Mouse (Mus musculus): ENCODE measurements around the gene Naa40.

Gene Naa40

DNA sequence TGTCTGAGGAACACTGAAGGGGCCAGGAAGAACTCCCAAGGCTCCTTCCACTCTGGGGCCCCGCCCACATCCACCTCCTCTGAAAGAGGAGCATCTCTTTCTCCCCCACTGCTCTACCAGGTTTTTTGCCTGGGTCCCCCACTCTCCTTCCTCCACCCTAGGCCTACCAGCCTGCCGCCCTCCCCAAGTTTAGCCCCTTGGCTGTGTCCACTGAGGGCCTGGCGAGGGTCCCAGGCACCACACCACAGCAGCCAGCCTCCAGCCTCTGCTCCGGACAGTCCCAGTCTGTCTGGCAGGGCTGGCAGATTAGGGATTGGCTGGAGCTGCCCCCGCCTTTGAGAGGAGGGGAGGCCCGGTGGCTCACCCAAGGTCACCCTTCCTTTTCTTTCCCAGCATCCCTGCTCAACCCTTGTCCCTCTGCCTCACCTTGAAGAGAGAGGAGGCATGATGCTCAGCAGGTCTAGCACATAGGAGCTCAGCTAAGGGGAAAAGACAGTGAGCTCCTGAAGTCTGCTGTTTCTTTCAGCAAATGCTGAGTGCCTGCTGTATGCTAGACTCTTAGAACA is 23.9 kb upstream of the Naa40 start:
- peak; percentile 19 for DNase-seq

DNA sequence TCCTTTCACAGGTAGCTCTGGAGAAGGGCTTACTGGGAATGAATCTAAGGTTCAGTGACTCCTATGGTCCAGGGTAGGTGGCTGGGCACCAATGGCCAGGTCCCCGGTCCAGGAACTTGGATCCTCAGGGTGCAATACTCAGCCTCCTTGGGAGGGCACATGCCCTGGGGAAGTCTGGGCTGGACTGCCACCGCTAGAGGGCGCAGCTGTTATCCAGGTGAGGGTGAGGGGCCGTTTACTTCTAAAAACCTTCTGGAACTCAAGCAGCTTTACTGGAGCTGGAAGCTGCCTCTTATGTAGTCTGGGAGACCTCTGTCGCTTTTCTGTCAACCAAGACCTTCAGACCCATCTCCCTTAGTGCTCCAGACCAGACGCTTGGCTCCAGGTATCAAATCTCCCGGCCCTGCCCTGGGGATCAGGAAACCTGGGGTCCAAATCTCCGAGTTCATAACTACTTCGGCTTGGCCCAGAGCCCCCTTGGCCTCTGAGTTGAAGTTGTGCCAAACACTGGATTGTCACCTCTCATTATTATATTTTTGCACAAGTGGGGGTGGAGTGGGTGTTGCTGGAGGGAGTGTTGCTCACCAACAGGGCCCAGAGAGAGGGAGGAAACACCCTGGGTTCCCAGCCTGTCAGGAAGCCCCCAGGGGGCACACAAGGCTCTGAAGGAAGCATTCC is 23.2 kb upstream of the Naa40 start:
- peak; percentile 56 for DNase-seq

DNA sequence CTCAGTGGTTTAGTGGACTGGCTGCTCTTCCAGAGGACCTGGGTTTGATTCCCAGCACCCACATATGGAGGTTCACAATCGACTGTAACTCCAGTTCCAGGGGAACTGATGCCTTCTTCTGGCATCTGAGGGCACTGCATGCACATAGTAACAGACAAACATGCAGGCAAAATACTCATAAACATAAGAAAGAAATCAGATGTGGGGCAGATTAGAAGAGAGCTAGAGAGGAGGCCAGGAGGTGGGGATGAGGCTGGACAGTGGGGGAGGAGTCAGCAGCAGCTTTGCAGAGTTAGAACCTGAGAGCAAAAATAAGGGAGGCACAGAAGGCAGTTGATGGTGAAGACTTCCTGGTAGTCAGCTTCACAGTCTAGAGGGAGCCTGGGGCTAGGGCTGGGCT is 21.6 kb upstream of the Naa40 start:
- DNase-seq = no peak

DNA sequence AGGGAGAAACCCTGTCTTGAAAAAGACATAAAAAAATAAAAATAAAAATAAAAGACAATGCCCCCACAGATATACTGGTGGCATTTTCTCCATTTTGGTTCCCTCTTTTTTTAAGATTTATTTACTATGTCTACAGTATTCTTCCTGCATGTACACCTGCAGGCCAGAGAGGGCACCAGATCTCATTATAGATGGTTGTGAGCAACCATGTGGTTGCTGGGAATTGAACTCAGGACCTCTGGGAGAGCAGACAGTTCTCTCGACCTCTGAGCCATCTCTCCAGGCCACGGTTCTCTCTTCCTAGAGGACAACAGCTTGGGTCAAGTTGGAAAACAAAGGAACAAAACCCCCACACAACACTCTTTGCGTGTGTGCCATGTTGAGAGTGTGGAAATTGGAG is 21.0 kb upstream of the Naa40 start:
- DNase-seq = no peak

DNA sequence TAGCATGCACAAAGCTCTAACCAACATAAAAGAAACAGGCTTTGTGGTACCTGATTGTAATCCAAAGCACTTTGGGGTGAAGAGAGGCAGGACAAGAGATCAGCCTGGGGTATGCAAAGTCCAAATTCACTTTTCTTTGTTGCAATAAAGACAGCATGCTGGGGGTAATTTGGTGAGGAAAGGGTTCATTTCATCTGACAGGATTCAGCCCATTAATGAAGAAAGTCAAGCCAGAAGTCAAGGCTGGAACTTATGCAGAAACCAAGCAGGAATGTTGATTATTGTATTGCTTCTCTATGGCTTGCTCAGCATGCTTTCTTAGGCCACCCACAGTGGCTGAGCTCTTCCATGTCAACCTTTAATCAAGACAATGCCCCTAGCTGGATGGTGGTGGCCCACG is 20.5 kb upstream of the Naa40 start:
- no peak for DNase-seq

DNA sequence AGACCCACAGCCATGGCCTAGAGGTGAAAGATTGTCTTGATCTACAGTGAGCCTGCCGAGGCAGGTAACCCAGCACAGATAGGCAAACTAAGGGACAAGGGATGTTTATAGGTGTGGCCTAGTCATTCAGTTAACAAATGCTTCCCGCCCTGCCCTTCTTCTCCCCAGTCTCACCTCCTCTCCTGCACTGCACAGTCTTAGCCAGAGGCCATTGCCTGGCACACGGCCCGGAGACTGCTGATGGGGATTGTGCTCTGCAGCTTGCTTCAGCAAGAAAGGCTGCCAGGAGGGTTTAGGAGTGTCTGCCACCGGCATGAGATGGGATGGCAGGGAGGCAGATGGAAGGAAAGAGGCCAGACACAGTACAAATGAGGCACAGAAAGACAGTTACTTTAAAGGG is 16.9 kb upstream of the Naa40 start:
- no peak for DNase-seq

DNA sequence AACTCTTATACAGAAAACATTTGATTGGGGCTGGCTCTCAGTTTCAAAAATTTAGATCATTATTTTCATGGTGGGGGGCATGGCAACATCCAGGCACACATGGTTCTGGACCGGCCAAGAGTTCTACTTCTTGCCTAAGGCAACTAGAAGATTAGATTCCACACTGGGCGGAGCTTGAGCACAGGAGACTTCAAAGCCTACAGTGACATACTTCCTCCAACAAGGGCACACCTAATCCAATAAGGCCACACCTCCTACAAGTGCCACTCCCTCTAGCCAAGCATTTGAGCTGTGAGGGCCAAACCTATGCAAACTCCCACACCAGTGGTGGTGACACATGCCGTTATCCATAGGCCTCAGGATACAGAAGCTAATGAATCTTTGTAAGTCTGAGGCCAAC is 5.0 kb upstream of the Naa40 start:
- no peak for DNase-seq

DNA sequence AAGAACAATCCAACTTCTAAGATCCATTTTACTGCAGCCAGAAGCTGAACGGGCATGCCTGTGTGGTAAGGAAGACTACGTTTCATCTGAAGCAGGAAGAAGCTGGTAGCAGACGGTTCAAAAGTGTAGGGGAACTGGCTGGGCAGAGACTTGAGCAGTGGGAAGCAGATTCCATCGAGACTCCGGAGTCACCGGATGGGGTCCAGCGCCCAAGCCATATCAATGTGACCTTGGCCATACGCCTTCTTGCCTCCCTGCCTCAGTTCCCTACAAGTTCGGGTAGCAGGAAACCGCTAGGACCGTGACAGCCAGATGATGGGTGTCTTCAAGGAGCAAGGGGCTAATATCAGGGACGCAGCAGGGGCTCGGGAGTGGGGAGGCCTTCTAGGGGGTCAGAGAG is 692 bp downstream of the Naa40 start:
- no peak for DNase-seq

DNA sequence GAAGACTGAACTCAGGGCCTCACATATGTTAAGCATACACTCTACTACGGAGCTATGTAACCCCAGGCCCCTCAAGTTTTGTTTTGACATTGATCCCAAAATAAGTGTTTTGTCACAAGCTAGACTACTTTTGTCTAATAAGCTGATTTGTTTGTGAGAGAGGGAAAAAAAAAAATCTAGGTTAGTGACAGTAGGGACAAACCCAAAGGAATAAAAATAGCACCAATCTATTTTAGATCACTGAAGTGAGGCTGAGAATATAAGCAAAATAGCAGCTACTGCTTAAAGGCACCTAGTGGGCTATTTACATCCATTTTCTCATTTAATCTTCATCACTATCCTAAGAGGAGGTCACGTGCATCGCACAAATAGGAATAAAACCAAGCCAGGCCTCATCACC is 1.4 kb downstream of the Naa40 start:
- DNase-seq = no peak

DNA sequence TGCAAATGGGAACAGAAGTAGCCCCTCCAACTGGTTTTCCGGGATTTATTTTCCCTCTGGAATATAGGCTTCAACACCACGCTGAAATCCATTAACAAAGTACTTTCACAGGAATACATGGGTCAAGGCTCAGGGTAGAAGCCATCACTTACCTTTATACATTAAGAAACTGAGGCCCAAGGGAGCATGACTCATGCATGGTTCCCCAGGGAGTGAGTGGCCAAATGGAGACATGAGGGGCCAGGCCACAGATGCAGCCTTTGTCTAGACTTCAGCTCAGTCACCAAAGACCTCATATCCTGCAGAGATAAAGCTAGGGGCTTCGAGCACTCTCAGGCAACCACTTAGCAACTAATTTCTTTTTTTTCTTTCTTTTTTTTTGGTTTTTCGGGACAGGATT is 4.2 kb downstream of the Naa40 start:
- no peak for DNase-seq

DNA sequence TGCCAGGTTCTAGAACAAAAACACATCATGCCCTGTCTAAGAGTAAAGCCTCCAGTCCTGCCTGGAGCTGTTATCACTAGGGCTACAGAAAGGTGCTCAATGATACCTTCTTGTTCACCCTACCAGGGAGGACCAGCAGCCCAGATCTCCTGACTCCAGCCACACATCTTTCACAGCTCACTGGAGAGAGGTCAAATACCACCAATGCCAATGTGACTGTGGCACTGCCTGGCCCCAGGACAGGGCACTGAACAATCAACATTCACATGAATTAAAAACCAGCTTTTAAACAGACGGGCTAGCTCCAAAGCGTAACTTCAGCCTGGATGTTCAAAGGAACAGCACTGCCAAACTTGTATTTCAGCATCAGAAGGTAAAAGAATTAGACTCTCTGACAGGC is 5.0 kb downstream of the Naa40 start:
- DNase-seq = no peak

DNA sequence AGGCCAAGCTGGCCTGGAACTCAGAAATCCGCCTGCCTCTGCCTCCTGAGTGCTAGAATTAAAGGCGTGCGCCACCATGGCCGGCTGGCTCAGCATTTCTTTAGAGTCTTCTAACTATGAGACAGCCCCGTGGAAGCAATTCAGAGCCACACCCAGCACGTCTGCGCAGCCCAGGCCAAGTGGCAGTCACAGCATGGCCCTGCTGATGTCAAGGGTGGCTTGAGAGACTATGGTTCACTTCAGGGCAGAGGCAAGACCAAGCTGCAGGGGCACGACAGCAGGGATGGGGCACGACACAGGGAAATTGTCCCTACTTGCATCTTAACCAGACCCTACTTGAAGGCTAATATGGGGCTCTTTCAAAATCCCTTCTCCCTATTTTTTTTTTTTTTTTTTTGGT is 5.5 kb downstream of the Naa40 start:
- DNase-seq = no peak

DNA sequence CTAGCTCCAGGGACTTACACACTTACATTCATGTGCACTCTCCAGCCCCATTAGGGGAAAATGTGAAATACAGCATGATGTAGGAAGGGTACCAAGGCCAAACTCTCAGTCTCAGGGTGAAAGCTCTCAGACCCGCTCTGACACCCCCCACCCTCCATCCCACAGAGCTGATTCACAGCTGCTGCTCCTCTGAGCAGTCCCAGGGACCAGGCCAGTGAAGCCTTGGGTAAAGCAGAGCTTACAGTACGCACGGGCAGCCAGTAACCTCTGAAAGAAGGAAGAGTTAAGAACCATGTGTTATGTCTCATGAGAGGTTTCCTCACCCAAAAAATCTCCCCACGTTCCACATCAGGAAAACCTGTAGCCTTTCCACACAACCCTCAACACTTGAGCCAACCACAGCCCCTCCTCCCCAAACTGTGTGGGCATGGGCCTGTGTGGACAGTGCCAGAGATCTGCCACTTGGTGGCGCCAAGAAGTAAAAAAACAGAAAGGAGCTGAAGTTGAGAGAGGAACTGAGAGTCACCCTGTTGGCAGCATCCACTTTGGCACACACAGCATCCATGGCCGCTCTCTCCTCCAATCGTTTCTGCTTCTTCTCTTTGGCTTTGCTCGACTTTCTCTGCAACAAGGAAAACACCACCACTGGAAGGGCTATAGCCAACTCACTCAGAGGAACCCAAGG is 6.3 kb downstream of the Naa40 start:
- peak; percentile 86 for DNase-seq

DNA sequence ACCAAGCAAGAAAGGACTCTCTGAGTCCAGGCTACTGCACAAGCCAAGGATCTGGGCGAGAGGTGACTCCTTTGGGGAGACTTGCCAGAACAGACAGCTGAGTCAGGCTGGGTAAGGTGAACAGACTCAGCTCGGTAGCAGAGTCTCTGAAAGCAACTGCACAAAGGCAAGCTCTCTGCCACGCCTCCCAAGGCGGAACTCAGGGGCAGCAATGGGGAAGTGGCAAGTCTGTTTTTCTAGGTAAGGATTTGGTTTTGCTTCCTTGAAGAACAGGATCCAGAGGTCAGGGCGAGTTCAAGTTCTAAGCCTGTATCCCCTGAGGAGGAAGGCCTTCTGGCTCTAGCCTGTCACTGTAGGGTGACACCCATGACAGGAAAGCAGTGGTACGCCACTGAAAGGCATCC is 14.5 kb downstream of the Naa40 start:
- DNase-seq = no peak

DNA sequence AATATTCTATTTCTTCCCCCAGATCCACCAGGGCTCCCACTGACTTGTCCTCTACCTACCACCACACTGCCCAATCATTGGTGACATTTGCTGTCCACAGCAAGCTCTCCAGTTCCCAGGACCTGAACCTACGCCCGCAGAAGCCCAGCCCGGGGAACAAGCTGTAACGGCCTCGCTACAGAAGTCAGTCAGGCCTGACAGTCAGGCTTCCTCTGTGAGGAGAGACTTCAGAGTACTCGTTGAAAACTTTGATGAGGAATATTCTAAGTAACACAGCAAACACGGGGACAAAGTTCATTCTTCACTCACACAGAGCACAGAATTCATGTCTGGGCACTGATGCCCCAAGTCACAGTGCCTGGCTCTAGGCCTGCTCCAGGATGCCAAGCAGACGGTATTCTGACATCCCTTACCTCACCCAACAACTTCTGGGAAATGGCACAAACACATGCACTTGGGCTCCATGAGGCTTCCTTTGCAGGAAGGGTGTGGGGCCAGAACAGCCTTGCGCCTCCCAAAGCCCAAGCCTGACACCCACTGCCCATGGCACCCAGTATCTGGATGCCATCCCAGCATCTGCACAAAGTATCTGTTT is 15.8 kb downstream of the Naa40 start:
- no peak for DNase-seq

DNA sequence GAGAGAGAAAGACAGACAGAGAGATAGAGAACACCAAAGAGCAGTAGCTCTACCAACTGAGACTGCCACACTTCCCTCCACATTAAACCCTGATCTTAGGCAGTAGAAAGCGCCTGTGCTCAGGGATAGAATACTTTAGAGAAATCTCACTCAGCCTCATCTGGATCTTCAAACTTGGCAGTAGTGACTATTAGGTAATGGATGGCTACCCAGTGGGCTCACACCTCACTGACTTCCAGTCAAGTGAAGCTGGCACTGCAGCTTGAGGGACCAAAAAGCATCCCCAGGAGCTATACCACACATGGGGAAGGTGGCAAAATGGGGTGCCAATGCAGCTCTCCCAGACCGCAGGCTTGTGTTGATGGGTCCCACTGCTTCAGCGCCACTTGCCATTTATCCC is 16.7 kb downstream of the Naa40 start:
- DNase-seq = no peak

DNA sequence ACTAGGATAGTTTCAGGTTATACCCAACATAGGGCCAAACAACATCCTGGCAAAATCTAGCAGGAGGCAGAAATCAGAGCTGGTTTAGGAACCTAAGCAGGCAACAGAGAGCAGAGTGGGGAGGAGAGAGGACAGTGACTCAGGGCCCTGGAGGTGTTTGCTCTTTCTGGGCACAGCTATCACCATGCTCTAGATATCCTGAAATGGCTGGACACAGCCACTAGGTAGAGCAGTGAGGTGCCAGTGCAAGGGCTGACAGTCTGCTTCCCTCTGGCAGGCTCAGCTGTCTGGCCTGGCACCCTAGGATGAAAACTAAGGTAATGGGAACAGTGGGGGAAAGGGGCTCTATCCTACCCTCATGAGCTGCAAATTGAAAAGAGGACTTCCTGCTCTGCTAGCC is 17.5 kb downstream of the Naa40 start:
- DNase-seq = no peak

DNA sequence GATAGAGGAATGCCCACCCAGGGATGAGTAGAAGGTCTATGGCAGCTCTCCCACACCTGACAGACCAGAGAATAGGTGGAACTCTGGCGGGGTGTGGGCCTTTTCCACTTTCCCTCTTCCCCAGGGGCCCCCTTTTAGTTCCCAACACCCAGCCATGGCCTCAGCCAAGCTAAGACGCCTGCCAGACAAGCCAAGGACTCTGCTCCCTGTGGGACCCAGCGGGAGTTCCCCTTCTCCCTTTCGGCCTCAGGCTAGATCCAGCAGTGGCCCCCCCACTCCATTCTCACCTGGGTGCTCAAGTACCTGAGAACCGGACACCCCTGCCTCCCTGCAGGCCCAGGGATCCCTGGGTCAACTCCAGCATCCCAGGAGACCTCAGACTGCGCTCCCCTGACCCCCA is 18.8 kb downstream of the Naa40 start:
- no peak for DNase-seq

DNA sequence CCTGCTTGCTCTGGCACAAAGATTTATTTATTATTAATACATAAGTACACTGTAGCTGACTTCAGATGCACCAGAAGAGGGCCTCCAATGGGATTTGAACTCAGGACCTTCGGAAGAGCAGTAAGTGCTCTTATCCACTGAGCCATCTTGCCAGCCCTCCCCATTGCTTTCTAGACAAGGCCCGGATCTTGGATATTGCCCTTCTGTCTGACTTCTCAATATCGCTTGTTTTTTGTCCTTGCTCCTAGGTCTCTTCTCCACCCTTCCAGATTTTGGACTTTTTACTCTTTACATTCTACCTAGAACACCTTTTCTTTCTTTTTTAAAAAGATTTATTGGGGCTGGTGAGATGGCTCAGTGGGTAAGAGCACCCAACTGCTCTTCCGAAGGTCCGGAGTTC is 22.2 kb downstream of the Naa40 start:
- no peak for DNase-seq

DNA sequence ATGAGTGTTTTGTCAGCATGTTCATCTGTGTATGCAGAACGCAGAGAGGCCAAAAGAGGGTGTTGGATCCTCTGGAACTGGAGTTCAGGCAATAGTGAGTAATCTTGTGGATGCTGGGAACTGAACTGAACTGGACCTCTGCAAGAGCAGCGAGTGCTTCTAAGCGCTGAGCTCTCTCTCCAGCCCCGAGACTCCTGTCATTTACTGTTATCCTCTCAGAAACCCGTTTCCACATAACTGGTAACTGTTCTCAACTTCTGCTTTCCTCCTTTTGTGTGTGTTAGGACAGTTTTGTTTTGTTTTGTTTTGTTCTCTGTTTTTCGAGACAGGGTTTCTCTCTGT is 23.1 kb downstream of the Naa40 start:
- DNase-seq = no peak

DNA sequence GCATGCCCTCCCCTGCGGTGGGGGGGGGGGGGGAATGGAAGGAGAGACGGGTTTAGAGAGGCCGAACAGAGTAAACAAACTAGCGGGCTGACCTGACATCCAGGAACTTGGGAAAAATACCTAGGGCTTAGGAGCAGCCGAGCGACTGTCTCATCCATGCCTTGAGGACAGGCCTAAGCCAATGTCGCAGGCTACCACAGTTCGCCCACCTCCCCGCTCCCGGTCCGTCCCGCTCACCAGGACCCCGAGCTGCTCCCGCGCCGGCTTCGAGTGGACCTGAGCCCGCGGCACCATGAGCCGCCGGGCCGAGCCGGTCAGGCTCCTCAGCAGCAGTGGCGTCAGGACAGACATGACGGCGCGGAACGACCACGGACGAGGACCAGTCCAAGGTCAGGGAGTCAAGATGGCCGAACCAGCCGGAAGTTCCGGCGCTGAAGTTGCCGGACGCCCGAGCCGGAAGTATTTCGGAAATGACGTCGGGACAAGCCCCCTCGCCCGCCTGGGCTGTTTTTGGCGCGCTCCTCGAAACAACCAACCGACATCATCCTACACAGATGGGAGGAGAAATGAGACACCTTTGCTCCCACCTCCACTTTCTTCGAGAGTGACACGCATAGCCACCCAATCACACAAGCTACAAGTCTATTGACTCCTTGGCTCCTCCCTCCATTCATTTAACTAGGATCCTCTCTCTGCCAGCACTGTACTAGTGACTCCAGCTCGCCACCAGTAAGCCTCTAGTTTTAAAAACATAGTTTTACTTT is 23.6 kb downstream of the Naa40 start, which contains the start of gene Cox8a:
TSS of gene Cox8a (minus strand) at position 455 of the 764 bp plus-strand sequence.
- peak; percentile 98 for DNase-seq

DNA sequence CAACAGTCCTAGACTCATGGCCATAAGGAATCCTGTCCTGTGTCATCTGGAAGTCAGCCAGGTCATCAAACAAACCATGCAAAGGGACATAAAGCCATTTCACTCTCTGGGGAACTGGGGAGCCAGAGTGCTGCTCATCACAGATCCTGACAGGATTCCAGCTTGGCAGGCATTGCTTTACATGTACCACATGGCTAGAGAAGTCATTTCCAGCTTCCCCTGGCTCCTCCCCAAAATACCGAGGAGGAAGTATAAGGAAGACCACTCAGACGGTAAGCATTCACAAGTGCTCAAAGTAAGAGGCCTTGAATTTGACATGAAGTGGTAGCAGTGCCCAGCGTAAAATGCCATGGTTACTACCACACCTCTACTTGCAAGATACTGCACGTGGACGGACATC is 26.5 kb downstream of the Naa40 start:
- peak; percentile 58 for DNase-seq

DNA sequence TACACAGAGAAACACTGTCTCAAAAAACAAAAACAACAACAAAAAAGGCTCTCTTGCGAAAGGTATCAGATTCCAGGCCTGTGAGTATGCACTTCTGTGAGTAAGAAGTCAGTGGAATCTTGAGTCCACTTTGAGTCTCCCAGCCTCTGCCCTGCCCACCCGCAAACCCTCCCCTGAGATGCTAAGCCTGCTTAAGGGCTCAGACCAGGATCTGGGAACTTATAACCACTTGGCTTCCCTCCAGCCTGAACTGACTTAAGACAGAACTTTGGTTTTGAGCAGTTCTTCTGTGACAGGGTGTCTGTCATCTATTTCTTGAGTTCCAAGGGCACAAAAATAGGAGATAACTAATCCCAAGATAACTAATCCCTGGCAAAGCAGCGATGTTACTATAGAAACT is 28.0 kb downstream of the Naa40 start:
- DNase-seq = no peak

DNA sequence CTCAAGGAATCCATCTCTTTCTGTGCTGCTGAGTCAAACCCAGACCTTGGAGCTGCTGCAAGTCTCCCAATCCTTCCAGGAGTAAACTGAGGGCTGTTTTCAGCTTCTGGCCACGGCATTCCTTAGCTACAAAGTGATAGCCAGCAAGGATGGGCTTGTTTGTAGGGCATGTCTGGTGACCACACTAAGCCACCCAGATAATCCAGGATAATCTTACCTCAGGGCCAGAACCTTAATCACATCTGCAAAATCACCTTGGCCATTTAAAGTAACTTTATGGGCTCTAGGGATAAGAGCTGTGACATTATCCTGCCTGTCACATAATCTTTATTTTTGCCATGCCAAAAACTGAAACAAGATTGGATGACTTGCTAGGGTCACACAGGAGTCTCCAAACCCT is 28.8 kb downstream of the Naa40 start:
- no peak for DNase-seq
